Mouse (Mus musculus) lung, adult 18-20 months (tissue): ENCODE results near the gene Lig4.

Experiments used
- DNase-seq, 2 experiments: peaks; one replicate each; pipeline ENCODE4 v3.0.0; 2022; ENCODE audit warnings: mixed read lengths in 2 of 2

Gene Lig4

GRCm38 (mm10) chr8:9929746-9930445 lies 47.6 kb downstream of the Lig4 start:
- DNase-seq: no peak
